Mouse (Mus musculus) cerebellum, adult 11 months (tissue): ENCODE data around the gene Rerg.

Source experiments
- DNase-seq: peaks from one replicate; pipeline ENCODE4 v3.0.0; 2022

Rerg gene

DNA sequence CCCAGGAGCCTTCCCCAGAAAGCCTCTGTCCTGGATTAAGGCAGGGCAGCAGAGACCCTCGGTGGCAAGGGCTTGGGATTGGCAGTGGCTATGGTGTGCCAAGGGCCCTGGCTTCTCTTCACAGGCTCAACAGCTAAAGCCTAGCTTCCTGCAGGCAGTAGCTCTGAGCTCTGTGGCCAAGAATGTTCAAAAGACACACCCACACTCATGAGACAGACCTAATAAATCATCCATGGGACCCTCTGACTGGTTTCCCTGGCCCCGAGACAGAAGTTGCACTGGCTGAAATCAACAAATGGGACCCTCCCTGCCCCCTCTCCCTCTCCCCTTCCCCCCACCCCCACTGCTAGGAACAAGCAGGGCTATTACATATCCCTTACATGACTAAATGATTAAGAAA lies 44.1 kb downstream of the Rerg start:
- DNase-seq = no peak

DNA sequence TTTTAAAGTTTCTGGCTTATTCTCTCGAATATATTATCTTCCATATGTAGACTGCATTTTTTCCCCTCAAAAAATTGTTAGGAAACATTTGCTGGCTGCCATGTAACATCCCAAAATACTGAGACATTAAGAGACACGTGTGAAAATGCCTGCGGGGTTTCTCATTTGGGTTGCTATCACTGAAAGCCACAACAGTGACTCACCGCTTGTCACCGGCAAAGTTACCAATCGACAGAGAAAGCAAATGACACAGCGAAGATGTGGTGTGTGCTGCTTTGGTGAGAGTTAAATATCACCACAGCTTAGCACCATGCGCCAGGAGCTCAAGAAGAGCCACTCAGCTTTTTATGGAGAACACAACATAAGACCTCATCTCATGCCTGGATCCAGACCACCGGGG lies 44.9 kb downstream of the Rerg start:
- no peak for DNase-seq

DNA sequence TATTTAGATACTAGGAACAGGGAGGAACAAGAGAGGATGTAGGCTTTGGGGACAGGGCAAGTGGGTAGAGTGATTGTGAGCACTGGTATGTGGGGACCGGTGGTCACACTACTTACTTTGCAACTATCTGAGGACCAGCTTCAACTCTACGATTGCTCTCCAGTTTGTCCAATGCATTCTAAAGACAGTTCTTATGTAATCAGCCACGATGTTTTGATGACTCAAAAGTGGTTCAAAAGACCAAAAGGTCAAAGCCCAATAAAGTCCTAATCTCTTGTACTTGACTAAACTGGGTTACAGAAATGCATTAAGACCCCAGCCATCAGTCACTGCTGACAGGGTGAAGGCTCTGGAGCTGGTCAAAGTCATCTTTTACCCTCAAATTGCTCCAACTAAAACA lies 45.3 kb downstream of the Rerg start:
- DNase-seq = no peak

DNA sequence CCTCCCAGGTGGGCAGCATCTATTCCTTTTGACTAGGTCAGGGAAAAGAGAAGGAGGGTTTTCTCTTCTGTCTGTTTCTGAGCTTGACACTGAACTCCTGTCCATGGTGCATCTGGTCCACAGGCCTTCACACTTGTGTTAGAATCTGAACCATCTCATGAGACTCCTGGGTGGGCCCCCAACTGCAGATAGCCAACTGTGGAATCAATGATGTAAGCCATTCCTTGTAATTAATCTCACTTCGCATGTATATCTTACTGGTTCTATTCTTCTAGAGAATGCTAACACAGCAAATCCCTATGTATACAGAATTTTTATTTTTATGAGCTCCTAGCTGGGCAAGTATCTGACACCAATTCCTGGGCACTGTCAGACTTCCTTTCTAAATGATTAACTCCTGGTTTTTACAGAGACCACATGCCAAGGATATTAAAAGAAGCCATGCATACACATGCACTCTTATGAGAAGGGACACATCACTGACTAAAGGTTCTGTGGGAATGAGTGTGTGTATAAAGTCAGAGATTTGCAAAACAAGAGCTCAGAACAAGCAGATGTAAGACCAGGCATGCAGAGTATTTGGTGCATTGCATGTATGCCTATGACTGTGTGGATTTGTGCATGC lies 53.3 kb downstream of the Rerg start:
- no peak for DNase-seq

DNA sequence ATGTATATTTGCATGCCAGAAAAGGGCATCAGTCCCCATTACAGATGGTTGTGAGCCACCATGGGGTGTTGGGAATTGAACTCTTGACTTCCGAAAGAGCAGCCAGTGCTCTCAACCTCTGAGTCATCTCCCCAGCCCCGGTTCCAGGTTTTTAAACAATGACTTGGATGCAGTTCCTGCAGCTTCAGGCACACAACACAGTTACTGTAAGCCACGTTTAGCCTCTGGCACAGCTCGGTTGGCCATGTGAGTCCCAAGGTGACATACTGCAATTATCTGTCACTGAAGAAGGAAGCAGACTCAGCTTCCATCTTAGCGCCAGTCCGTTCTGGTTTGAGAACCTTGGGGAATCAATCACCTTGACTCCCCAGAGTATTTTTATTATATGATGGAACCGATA lies 55.4 kb downstream of the Rerg start:
- DNase-seq = no peak

DNA sequence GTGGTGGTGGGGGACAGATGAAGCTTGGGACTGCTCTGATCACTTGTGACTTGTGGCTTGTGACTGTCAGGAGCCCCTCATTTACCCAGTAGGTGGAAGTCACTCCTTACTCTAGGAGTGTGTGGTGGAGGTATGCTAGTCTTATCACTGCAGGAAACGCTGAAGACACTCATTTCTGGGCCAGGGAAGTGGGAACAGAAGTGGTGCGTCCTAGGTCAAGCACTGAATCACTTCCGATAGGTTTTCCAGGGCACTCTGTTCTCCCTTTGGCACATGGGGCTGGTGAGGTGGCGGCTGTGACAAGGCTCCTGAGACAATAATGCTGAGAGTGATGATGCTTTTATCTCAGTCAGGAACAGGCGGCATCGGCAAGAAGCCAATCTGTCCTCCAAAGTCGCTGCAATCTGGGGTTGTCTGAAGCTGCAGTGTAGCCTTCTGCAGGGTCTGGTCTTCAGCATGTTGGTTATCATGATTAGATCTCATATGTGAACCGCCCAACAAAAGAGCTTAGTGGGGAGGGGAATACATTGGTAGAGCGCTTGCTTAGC lies 59.0 kb downstream of the Rerg start:
- no peak for DNase-seq

DNA sequence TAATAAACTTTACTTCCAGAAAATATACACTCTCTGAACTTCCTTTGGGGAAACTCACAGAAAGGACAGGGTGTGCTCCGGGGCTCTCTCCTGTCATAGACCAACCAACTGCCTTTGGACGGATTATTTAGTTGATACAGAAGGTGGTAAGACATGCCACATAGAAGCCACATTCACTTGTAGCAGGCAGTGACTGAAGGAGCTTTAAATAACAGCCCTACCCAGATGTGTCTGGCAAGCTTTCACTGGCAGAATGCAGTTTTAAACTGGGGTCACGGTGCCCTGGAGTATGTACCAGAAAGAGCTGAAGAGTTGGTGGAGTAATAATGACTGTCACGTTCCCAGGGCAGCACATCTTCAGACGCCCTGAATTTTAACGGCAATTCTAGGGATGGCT lies 59.5 kb downstream of the Rerg start:
- no peak for DNase-seq

DNA sequence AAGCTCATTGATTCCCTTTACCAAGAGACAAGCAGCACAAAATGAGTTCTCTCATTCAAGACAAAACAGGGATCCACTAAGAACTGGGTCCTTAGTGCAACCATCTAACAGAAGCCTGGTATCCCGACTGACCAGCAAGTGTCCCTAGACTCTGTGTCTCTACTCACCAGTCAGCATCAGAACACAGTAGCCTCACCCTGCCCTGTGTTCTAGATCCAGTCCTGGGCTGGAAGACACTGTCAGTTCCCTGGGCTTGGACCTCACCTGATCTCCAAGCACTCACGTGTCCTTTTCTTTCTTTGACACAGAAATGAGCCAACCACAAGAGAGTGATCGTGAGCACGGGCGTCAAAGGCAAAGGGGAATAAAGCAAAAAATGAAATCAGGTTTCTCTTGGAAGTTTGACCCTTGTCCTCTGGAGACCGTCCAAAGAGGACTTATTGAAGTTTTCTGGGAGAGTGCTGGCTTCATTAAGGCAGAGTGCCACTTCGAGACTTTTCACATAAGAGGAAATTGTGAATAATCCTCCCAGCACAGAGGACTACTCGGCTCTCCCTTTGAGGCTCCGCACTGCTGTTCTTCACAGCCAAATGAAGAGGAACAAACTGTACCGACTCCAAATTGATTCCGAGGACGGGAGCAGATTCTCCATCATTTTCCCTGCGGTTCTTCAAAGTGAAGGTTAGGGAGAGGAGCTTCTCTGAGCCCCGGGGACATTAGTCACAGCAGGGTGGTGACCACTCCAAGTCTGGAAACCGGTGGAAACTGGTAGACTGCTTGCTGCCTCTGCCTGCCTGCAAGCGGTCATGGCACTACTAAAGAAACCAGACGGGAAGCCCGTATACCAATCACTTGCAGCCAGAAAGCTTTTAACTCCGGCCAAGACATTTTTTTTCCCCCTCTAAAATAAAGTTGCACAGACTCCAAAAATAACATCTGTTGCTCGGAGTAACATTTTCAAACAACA lies 60.2 kb downstream of the Rerg start:
- DNase-seq = no peak

DNA sequence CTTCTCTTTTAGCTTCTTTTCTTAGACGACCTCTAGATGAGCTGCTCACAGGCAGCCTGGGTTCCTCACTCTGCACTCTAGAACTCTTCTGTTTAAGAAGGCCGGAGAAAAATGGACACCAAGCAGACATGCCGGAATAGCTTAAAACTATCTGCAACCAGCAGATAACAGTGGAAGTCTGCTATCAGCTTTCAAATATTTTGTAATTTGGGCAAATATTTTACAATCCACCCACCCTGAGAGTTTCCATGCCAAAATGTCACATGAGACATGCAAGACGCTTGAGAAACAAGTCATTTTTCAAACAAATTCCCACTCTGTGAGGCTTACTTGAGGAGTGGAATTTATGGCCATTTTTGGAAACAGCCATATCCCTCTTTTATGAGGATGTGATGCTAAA lies 65.0 kb downstream of the Rerg start:
- DNase-seq = no peak

DNA sequence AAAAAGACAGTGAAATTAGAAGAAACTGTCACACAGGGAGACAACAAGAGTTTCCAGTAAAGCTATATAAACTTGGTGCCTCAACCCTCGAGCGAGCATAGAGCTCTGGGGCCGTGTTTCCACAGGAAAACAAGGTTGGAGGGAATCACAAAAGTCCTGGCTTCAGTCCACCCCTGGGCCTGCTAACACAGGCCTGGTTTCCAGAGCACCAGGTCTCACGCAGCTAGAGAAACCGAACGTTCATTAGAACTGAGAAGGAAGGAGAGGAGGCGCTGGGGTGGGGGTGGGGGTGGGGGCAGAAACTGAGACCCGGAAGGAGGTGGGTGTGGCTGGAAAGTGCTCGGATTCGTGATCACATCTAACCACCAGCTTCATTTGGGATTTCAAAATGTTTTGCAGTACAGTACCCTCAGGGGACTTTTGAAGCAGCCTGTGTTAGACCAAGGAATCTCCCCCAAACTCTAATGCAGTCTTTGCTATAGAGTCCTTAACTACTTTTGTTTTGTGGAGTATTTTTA lies 67.6 kb downstream of the Rerg start:
- DNase-seq = no peak

DNA sequence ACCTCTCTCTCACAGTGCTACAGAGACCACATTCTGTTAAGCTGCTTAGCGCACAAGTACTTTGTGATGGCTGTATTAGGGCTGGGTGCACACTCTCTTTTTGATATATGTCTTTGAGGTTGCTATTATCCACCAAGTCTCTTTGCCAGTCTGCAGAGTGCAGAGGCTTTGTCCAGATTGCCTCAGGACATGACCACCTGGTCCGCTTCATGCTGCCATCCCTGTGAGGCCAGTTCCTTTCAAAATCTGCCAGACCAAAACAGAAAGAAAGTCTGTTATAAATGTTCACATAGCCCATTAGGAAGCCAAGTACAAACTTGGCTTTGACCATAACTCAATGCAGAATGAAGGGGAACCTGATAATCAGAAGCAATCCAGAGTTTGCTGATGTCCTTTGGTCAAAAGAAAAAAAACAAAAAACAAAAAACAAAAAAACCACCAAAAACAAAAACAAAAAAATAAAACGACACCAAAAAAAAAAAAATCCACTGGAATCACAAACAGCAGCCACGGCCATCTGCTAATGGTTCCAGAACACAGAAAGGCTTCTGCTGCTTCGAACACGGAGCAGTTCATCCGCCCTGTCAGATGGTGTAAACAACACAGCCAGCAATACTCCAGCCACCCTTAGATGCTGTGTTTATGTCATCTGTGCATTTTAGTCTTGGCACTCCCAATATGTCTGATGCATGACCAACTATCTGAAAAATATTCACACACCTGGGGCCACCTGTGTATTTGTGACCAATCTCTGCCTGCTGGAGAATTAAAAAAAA lies 68.2 kb downstream of the Rerg start:
- DNase-seq = no peak

DNA sequence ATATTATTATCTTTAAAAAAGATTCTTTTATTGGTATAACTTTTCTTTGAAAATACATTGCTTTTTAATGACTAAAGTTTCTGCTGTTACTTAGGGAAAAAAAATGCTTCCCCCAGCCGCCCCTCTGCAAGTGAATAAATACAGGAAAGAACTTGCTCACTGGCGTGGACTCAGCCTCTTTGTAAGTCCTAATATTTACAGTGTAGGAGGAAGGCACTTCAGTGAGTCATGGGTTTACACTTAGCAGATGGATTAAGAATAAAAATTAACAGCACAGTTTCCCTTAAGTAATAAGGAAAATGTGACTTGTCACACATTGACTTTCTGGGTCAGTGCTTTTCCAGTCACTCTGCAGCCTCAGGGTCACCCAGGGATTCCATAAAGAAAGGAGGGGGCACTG lies 70.0 kb downstream of the Rerg start:
- DNase-seq = no peak

DNA sequence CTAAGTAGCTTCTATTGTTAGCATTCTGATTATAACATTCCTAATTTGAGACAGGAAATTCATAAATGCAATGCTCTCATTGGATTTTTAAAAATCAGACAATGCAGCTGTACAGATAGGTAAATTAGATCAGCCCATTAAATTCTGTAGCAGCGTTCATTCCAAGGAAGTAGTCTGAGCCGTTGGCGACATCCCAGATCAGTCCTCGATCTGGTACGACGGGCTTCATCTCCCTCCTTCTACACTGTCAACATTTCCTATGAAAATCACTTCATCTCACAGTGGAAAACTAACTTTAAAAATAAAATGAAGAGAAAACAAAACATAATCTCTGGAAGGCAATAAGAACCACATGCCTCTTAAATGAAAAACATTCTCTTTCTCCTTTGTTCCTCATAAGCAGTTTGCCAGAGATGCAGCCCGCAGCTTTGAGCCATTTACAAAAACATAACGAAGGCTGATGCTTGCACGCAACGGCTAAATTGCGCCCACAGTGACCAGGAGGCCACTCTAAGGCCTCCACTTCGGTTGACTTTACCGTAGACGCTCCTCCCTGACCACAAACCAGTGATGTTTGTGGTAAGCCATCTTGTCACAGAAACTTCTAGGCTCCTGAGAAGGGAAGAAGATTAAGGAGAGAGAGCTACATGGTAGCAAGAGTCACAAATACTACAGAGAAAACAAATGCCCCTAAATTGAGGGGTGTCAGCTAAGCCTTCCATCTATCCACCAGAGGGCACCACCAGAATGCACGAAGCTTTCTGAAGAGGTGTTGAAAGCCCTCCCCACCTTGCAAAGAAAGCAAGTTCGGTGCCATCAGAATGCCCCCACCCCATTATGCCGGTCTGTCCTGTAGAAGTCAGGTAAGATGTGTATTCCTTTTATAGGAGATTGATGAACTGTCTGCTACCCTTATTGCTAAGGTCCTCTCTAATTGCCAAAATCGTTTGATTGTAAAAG lies 71.8 kb downstream of the Rerg start:
- no peak for DNase-seq

DNA sequence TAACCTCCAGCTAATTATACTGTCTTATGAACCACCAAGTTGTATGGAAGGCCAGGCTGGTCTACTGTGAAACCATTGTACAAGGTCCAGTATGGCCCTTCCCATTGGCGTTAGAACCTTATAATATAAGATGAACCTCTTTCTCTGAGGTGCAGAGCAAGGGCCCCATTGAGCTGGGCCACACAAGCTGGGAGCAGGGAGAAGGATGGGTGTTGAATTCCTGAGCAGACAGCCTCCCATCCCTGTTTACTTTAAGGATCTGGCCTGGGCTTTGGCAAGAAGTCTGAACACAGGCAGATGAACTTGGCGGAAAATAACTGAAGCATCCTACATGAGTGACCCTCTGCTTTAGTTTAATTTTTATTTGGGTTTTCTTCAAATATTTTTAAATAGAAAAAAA lies 75.8 kb downstream of the Rerg start:
- no peak for DNase-seq

DNA sequence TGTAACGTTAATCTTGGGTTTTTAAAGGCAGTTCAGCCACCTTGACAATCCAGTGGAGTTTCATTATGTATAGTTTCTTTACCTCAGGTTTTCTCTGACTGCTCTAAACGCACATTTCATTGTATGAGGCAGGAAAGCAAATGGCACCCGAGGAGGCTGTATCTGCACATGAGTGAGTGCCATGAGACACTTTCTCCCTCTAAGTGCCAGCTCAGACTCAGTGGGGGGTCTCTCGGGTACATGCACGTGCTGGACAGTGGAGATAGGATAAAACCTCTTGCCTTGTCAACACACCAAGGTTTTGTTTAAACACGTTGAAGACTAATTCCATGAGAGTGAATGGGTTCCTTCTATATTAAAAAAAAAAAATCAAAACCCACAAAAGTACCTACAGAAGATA lies 81.8 kb downstream of the Rerg start:
- DNase-seq = no peak

DNA sequence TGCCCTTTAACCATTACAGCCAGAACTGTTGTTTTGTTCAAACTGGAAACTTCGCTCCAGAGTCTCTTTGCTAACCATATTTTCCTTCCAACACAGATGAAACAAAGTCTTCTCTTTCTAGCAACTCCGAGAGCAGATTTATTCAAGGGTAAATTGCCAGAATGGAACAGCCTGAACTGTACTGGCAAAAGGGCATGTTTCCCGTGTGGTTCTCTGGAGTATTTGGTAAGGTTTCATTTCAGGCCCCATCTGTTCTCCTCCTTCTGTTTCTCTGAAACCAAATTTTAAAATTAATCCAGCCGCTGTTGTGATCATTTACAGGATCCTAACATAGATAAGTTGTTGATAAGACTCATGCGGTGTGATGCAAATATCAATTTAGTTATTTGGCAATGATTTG lies 82.3 kb downstream of the Rerg start:
- DNase-seq = no peak

DNA sequence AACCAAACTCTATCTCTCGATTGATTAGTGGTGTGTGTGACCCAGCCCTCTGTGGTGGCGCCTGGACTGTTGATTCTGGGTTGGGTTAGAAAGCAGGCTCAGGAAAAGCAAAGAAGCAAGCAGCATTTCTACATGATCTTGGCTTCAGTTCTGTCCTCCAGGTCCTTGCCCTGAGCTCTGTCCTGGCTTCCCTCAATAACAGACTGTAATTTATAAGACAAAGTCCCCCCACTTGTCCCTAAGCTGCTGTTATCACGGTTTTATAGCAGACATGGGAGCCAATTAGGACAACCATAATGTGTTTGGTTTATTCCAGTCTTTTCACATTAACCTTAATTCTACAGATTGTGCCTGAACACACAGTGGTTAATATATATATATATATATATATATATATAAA lies 82.8 kb downstream of the Rerg start:
- no peak for DNase-seq

DNA sequence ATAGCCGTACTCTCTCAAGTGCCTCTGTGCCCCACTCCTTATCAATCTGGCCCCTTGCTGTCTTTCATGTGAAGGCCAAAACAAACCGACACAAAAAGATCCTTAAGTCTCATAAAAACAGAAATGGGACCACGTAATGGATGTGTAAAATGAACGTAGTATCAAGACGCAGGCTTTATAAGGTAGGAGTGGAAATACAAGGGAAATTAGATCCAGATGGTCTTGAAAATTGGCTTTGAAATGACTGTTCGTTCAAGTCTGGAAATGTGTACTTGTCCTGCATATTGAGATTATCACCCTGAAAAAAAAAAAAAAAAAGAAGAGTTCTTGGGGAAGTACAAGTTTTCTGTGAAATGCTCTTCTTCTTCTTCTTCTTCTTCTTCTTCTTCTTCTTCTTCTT lies 90.6 kb downstream of the Rerg start:
- DNase-seq = no peak

DNA sequence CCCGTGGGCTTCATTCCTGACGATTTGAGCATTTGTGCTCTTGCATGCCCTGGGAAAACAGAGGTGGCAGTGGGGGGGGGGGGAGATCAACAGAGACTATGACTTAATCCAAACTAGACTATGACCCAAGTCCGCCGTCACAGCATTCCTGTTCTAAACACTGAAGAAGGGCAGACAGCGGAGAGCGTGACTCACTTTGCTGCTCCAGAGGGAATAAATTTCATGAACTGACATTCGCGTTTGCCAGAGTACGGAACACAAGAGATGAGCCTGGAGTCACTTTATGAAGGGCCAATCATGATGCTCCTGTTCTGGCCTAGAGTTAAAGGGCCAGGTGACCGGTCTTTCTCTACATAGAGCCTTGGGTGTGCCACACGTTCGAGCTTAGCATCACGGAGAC lies 93.6 kb downstream of the Rerg start:
- no peak for DNase-seq

DNA sequence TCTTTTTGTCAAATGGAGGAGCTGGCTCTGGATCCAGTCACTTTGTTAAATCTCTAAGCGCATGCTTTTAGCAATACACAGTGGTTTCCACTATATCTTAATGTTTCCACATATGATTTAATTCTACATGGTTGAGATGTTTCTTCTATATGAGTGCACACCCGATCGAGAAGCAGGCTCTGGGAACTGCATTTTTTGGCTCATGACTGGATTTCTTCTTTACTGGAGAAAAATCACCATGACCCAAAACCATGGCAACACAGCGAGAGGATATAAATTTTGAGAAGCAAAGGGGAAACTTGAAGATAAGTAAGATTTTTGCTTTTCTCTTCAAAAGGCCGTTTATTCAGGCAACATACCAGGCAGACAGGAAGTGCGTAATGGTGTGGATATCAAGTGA lies 94.1 kb downstream of the Rerg start:
- DNase-seq = no peak

DNA sequence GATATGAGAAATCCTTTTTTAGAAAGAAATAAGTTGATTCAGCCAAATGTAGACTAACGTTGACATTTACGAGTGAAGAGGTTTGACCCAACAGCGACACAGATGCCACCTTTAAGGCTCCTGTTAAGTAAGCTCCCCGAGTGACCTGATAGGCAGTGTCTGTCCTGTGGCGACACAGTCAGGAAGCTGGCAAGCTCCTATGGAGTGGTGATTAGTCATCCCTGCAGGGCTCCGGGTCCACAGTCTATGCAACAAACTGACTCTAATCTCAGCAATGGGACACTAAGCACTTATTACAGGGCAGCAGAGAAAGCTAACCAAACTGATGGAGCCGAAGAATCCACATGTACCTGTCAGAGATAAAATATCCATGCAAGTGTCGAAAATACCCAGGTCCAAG lies 98.0 kb downstream of the Rerg start:
- DNase-seq = no peak

DNA sequence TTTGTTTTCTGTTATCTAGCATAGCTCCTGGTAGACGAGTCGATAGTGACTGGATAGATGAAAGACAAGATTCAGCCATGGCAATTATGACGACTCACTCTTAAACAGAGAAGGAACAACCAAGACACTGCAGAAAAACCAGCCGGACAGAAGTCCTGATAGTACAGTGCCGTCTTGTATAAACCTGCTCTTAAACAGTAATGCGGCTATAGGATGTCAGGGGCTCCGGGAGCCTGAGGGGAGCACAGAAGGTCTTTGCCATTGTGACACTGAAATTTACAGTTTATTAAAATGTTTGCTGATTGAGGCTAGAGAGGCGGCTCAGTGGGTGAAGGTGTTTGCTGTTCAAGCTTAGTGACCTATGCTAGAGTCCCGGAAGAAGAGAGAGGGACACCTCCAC lies 98.8 kb downstream of the Rerg start:
- no peak for DNase-seq
